Mouse (Mus musculus) kidney, embryonic 15.5 days (tissue): ENCODE measurements at regions not wholly inside any gene's neighbourhood (a gene's known extent, or its start where the extent isn't known, plus 50 kb on each side); places are given as distances from the start of the nearest gene placed in this dataset. TPM values are rescaled to one million over a fixed set of nuclear protein-coding genes. Genes with fewer than 3 reads are reported as not detected.

Experiments
- ATAC-seq: fragments of 200-750 bp; cut with Nextera tagmentation; replicated peaks from 2 replicates; pipeline ENCODE4 v1.8.0; 2017; ENCODE audit warnings: moderate TSS enrichment; ENCODE audit not compliant: low FRiP score
- H3K27ac ChIP-seq: fragments of 300-500 bp; sonication (generic); 2 replicates; pipeline ENCODE4 v1.5.1; 2015; ENCODE audit warnings: mild to moderate bottlenecking, inconsistent platforms
- H3K27me3 ChIP-seq: fragments of 300-500 bp; sonication (generic); 2 replicates; pipeline ENCODE4 v1.6.1; 2015; ENCODE audit warnings: inconsistent platforms
- H3K36me3 ChIP-seq: fragments of 300-500 bp; sonication (generic); 2 replicates; pipeline ENCODE4 v1.6.1; 2015; ENCODE audit warnings: inconsistent platforms
- H3K4me1 ChIP-seq: fragments of 300-500 bp; sonication (generic); 2 replicates; pipeline ENCODE4 v1.6.1; 2015; ENCODE audit warnings: inconsistent platforms
- H3K4me2 ChIP-seq: fragments of 300-500 bp; sonication (generic); 2 replicates; pipeline ENCODE4 v1.6.1; 2015; ENCODE audit warnings: moderate library complexity, mild to moderate bottlenecking, inconsistent platforms
- H3K4me3 ChIP-seq: fragments of 300-500 bp; sonication (generic); replicated peaks from 2 replicates; pipeline ENCODE4 v1.5.1; 2015; ENCODE audit warnings: mild to moderate bottlenecking, inconsistent platforms
- H3K9ac ChIP-seq: fragments of 300-500 bp; sonication (generic); 2 replicates; pipeline ENCODE4 v1.6.1; 2015; ENCODE audit warnings: mild to moderate bottlenecking, inconsistent platforms
- H3K9me3 ChIP-seq: fragments of 300-500 bp; sonication (generic); replicated peaks from 2 replicates; pipeline ENCODE4 v1.6.1; 2016; ENCODE audit warnings: inconsistent platforms
- WGBS: fragments of 180-500 bp; shearing (Covaris S2); methylation state at CpG from one replicate; pipeline ENCODE4 v1.1.7; 2015; ENCODE audit warnings: mixed read lengths; 5-methylcytosine and 5-hydroxymethylcytosine counted together
- microRNA-seq: library from miRNA; unstranded; fragments of <30 nt; microRNA quantifications from one replicate; pipeline ENCODE4, GENCODE M21; 2016

- Histone ChIP-seq H3K27me3 (no peaks in the 10 kb centered on the region), H3K9ac (no peak overlapping the region), H3K36me3 (no peaks in the 10 kb centered on the region), H3K9me3 (0 out of 2 replicates have a peak, but pooled peaks cover 6% of the 10 kb centered on the region), H3K4me1 (no peaks in the 10 kb centered on the region), H3K4me3 (no peak overlapping the region), H3K27ac (no peak overlapping the region), H3K4me2 (no peak overlapping the region)
- 63% methylated on average over 6 of the region's 6 CpGs for WGBS
- ATAC-seq: no peak
Observed at GRCm38 (mm10) chr6:70067716-70068415, 724.2 kb downstream of the Rpia start.

- no peaks in the 10 kb centered on the region for H3K9me3 ChIP-seq
- no peaks in the 10 kb centered on the region for H3K36me3 ChIP-seq
- no peak overlapping the region for H3K9ac ChIP-seq
- H3K4me2 ChIP-seq: no peak overlapping the region
- ATAC-seq: no peak
- H3K4me3 ChIP-seq: no peak overlapping the region
- H3K27me3 ChIP-seq: no peaks in the 10 kb centered on the region
- 89% methylated on average over 1 of the region's 1 CpGs for WGBS
- no peaks in the 10 kb centered on the region for H3K4me1 ChIP-seq
- no peak overlapping the region for H3K27ac ChIP-seq
Observed at GRCm38 (mm10) chr6:70059028-70059427, 733.0 kb downstream of the Rpia start.

DNA sequence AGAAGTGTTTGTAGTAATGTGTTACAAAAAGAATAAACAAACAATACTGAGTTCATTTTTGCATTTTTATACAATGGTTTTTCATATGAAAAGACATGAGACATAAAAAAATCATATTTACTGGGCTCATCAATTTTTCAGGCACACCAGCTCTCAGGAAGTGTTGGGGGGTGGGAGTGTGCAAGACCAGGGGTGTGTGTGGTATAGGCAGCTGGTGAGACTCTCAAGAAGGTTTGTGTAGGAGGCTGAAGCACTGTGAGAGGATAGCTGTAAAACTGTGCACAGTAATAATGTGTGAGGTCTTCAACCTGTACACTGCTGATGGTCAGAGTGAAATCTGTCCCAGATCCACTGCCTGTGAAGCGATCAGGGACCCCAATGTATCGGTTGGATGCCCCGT lies 733.7 kb downstream of the Rpia start:
- Histone ChIP-seq H3K9me3 (no peaks in the 10 kb centered on the region), H3K9ac (no peak overlapping the region), H3K27me3 (no peaks in the 10 kb centered on the region), H3K4me3 (no peak overlapping the region), H3K27ac (no peak overlapping the region), H3K4me2 (no peak overlapping the region), H3K4me1 (no peaks in the 10 kb centered on the region), H3K36me3 (no peaks in the 10 kb centered on the region)
- 74% methylated on average over 3 of the region's 3 CpGs for WGBS
- ATAC-seq: no peak

DNA sequence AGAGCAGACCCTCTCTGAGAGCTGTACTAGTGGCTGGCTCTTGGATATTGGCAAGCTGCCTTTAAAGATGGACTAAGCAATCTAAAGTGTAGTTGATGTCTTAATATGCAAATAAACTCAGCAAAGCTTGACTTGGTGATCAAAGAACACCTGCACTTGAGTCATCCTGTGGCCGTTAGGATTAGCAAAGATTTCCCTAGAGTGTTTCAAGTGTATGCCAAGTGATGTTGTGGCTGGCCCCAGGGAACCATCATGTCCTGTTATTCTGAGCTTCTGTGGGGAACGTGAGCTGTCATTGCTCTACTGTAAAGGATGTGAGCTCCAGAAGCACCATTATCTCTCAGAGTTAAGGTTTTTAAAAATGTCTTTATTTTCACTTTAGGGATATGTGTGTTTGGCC lies 751.1 kb downstream of the Rpia start:
- H3K4me1 ChIP-seq: no peaks in the 10 kb centered on the region
- H3K9ac ChIP-seq: no peak overlapping the region
- H3K36me3 ChIP-seq: no peaks in the 10 kb centered on the region
- no peak overlapping the region for H3K4me2 ChIP-seq
- WGBS: 72% methylated on average over 2 of the region's 2 CpGs
- no peak overlapping the region for H3K4me3 ChIP-seq
- no peaks in the 10 kb centered on the region for H3K27me3 ChIP-seq
- no peak overlapping the region for H3K27ac ChIP-seq
- H3K9me3 ChIP-seq: no peaks in the 10 kb centered on the region
- ATAC-seq: no peak

- Histone ChIP-seq H3K9ac (no peak overlapping the region), H3K4me2 (no peak overlapping the region), H3K27me3 (no peaks in the 10 kb centered on the region), H3K36me3 (no peaks in the 10 kb centered on the region), H3K9me3 (no peaks in the 10 kb centered on the region), H3K4me1 (no peaks in the 10 kb centered on the region), H3K4me3 (no peak overlapping the region), H3K27ac (no peak overlapping the region)
- 88% methylated on average over 1 of the region's 1 CpGs for WGBS
- no peak for ATAC-seq
Observed at GRCm38 (mm10) chr6:70033674-70034073, 758.4 kb downstream of the Rpia start.

DNA sequence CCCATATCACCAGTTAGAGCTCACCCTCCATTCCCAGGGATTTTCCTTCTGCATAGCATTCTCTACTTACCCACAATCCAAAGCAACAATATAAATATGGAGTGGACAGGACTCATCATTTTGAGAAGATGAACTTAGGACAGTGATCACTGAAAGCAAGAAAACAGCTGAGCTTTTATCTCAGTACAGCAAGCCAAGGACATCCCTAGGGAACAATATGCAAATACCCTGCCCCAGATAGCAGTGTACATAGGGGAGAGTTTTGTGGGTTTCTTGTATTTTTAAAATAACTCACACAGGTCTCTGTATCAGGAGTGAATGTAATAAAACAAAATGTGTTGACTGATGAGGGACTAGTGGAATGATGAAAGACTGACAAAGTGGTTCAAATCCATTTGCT lies 780.5 kb downstream of the Rpia start:
- Histone ChIP-seq H3K36me3 (no peaks in the 10 kb centered on the region), H3K9ac (no peak overlapping the region), H3K4me1 (no peaks in the 10 kb centered on the region), H3K27me3 (no peaks in the 10 kb centered on the region), H3K9me3 (no peaks in the 10 kb centered on the region), H3K4me2 (no peak overlapping the region), H3K27ac (no peak overlapping the region), H3K4me3 (no peak overlapping the region)
- ATAC-seq: no peak

Small RNA genes lying in the stretch of these regions (microRNA-seq; reads per million reads assigned to microRNA genes)
- gene Gm23694: not detected
- not detected for gene Gm24096
